Mouse (Mus musculus) limb, embryonic 12.5 days (tissue): Measurements from ENCODE around the gene Kdm5b. TPM values are rescaled to one million over a fixed set of nuclear protein-coding genes. Genes with fewer than 3 reads are reported as not detected.

ENCODE experiments used
- ATAC-seq: fragments of 200-750 bp; cut with Nextera tagmentation; 2 replicates; pipeline ENCODE4 v1.8.0; 2017; ENCODE audit warnings: low read depth, moderate TSS enrichment; ENCODE audit not compliant: insufficient number of reproducible peaks, insufficient read depth, low FRiP score, low TSS enrichment
- H3K27ac ChIP-seq: fragments of 300-500 bp; sonication (generic); 2 replicates; pipeline ENCODE4 v1.5.1; 2016; ENCODE audit warnings: mild to moderate bottlenecking, moderate library complexity
- H3K27me3 ChIP-seq: fragments of 300-500 bp; sonication (generic); 2 replicates; pipeline ENCODE4 v1.6.1; 2016; ENCODE audit warnings: mild to moderate bottlenecking, moderate library complexity
- H3K36me3 ChIP-seq: fragments of 300-500 bp; sonication (generic); 2 replicates; pipeline ENCODE4 v1.6.1; 2016; ENCODE audit warnings: mild to moderate bottlenecking, moderate library complexity
- H3K4me1 ChIP-seq: fragments of 300-500 bp; sonication (generic); replicated peaks from 2 replicates; pipeline ENCODE4 v1.6.1; 2016
- H3K4me2 ChIP-seq: fragments of 300-500 bp; sonication (generic); 2 replicates; pipeline ENCODE4 v1.6.1; 2016; ENCODE audit warnings: mild to moderate bottlenecking, moderate library complexity
- H3K4me3 ChIP-seq: fragments of 300-500 bp; sonication (generic); replicated peaks from 2 replicates; pipeline ENCODE4 v1.5.1; 2016; ENCODE audit warnings: mild to moderate bottlenecking
- H3K9ac ChIP-seq: fragments of 300-500 bp; sonication (generic); replicated peaks from 2 replicates; pipeline ENCODE4 v1.6.1; 2016; ENCODE audit warnings: mild to moderate bottlenecking, moderate library complexity
- H3K9me3 ChIP-seq: fragments of 300-500 bp; sonication (generic); 2 replicates; pipeline ENCODE4 v1.6.1; 2016; ENCODE audit warnings: mild to moderate bottlenecking, moderate library complexity
- WGBS: fragments of 180-500 bp; shearing (Covaris S2); methylation state at CpG from one replicate; pipeline ENCODE4 v1.1.7; 2016; 5-methylcytosine and 5-hydroxymethylcytosine counted together
- polyA plus RNA-seq: library from polyadenylated mRNA; unstranded; fragments of >200 nt; fragmentation: Nextera tagmentation; extraction: Ambion mirVana; gene quantifications from 2 replicates; pipeline ENCODE4 v1.2.1, GENCODE M21; 2016

Kdm5b gene
- polyA plus RNA-seq, 1 experiment from 2014 or later: 111 TPM

- no peak overlapping the region for H3K4me3 ChIP-seq
- H3K9me3 ChIP-seq: no peaks in the 10 kb centered on the region
- H3K36me3 ChIP-seq: no peaks in the 10 kb centered on the region
- ATAC-seq: no peak
- H3K4me1 ChIP-seq: peaks cover 11% of the 10 kb centered on the region
- no peaks in the 10 kb centered on the region for H3K27me3 ChIP-seq
- H3K9ac ChIP-seq: no peak overlapping the region
- H3K4me2 ChIP-seq: no peak overlapping the region
- no peak overlapping the region for H3K27ac ChIP-seq
- WGBS: 80% methylated on average over 3 of the region's 3 CpGs
Measured at GRCm38 (mm10) chr1:134551869-134552268, 8.1 kb upstream of the Kdm5b start.

- Histone ChIP-seq H3K27ac (no peak overlapping the region), H3K4me2 (no peak overlapping the region), H3K4me3 (no peak overlapping the region), H3K9ac (no peak overlapping the region), H3K36me3 (no peaks in the 10 kb centered on the region), H3K4me1 (peaks cover 15% of the 10 kb centered on the region), H3K9me3 (no peaks in the 10 kb centered on the region), H3K27me3 (no peaks in the 10 kb centered on the region)
- 66% methylated on average over 3 of the region's 3 CpGs for WGBS
- no peak for ATAC-seq
Measured at GRCm38 (mm10) chr1:134552396-134552795, 7.6 kb upstream of the Kdm5b start.

GRCm38 (mm10) chr1:134555240-134555870 lies 4.6 kb upstream of the Kdm5b start:
- 19% methylated on average over 13 of the region's 13 CpGs for WGBS
- no peak for ATAC-seq
- Histone ChIP-seq H3K4me1 (peaks cover 20% of the 10 kb centered on the region), H3K36me3 (no peaks in the 10 kb centered on the region), H3K27me3 (no peaks in the 10 kb centered on the region), H3K4me3 (peak overlapping the region; percentile 61), H3K27ac (peak overlapping the region; percentile 94), H3K4me2 (peak overlapping the region; percentile 88), H3K9ac (peak overlapping the region; percentile 79; the same call in 1 of the 2 replicates), H3K9me3 (no peaks in the 10 kb centered on the region)

- H3K4me3 ChIP-seq: peak overlapping the region; percentile 61
- H3K9ac ChIP-seq: peak overlapping the region; percentile 79
- H3K27me3 ChIP-seq: no peaks in the 10 kb centered on the region
- ATAC-seq: peak; percentile 58
- H3K36me3 ChIP-seq: no peaks in the 10 kb centered on the region
- peak overlapping the region; percentile 88 for H3K4me2 ChIP-seq
- no peaks in the 10 kb centered on the region for H3K9me3 ChIP-seq
- H3K27ac ChIP-seq: peak overlapping the region; percentile 94
- peaks cover 20% of the 10 kb centered on the region for H3K4me1 ChIP-seq
- WGBS: under 1% methylated on average over 46 of the region's 46 CpGs
Measured at GRCm38 (mm10) chr1:134555871-134556670, 3.9 kb upstream of the Kdm5b start.

GRCm38 (mm10) chr1:134556671-134557218 lies 3.2 kb upstream of the Kdm5b start:
- ATAC-seq: peak; percentile 96
- Histone ChIP-seq H3K27me3 (no peaks in the 10 kb centered on the region), H3K9me3 (no peaks in the 10 kb centered on the region), H3K27ac (peak overlapping the region; percentile 94), H3K4me1 (peaks cover 20% of the 10 kb centered on the region), H3K36me3 (no peaks in the 10 kb centered on the region), H3K9ac (peak overlapping the region; percentile 79), H3K4me2 (peak overlapping the region; percentile 88), H3K4me3 (peak overlapping the region; percentile 61)
- under 1% methylated on average over 35 of the region's 35 CpGs for WGBS

- Histone ChIP-seq H3K27me3 (no peaks in the 10 kb centered on the region), H3K27ac (no peak overlapping the region), H3K9ac (no peak overlapping the region), H3K4me1 (peaks cover 29% of the 10 kb centered on the region), H3K36me3 (no peaks in the 10 kb centered on the region), H3K4me2 (no peak overlapping the region), H3K9me3 (no peaks in the 10 kb centered on the region), H3K4me3 (no peak overlapping the region)
- WGBS: 62% methylated on average over 5 of the region's 5 CpGs
- ATAC-seq: no peak
Measured at GRCm38 (mm10) chr1:134558511-134558910, 1.5 kb upstream of the Kdm5b start.

GRCm38 (mm10) chr1:134559226-134559625 lies 745 bp upstream of the Kdm5b start:
- no peaks in the 10 kb centered on the region for H3K36me3 ChIP-seq
- WGBS: 74% methylated on average over 3 of the region's 3 CpGs
- no peaks in the 10 kb centered on the region for H3K27me3 ChIP-seq
- no peak overlapping the region for H3K9ac ChIP-seq
- no peak for ATAC-seq
- no peak overlapping the region for H3K27ac ChIP-seq
- H3K4me3 ChIP-seq: no peak overlapping the region
- H3K4me1 ChIP-seq: peaks cover 33% of the 10 kb centered on the region
- peak overlapping the region; percentile 63 for H3K4me2 ChIP-seq
- no peaks in the 10 kb centered on the region for H3K9me3 ChIP-seq

- H3K36me3 ChIP-seq: no peaks in the 10 kb centered on the region
- H3K27me3 ChIP-seq: no peaks in the 10 kb centered on the region
- H3K27ac ChIP-seq: peak overlapping the region; percentile 97
- under 1% methylated on average over 45 of the region's 50 CpGs for WGBS
- H3K4me3 ChIP-seq: peak overlapping the region; percentile 100
- peaks cover 36% of the 10 kb centered on the region for H3K4me1 ChIP-seq
- peak overlapping the region; percentile 63 for H3K4me2 ChIP-seq
- peak overlapping the region; percentile 100 for H3K9ac ChIP-seq
- no peak for ATAC-seq
- no peaks in the 10 kb centered on the region for H3K9me3 ChIP-seq
Measured at GRCm38 (mm10) chr1:134560396-134560795, 425 bp downstream of the Kdm5b start.

GRCm38 (mm10) chr1:134560801-134561769 lies 1.1 kb downstream of the Kdm5b start:
- WGBS: under 1% methylated on average over 71 of the region's 76 CpGs
- H3K36me3 ChIP-seq: no peaks in the 10 kb centered on the region
- no peak for ATAC-seq
- peak overlapping the region; percentile 100 for H3K4me3 ChIP-seq
- H3K27me3 ChIP-seq: no peaks in the 10 kb centered on the region
- H3K9me3 ChIP-seq: no peaks in the 10 kb centered on the region
- peak overlapping the region; percentile 100 for H3K9ac ChIP-seq
- H3K4me2 ChIP-seq: peak overlapping the region; percentile 63
- H3K4me1 ChIP-seq: peaks cover 36% of the 10 kb centered on the region
- peak overlapping the region; percentile 97 for H3K27ac ChIP-seq

- Histone ChIP-seq H3K27me3 (no peaks in the 10 kb centered on the region), H3K9me3 (no peaks in the 10 kb centered on the region), H3K4me2 (peak overlapping the region; percentile 63), H3K9ac (peak overlapping the region; percentile 100), H3K4me1 (peaks cover 39% of the 10 kb centered on the region), H3K36me3 (no peaks in the 10 kb centered on the region), H3K27ac (no peak overlapping the region; the same call in 1 of the 2 replicates), H3K4me3 (peak overlapping the region; percentile 100)
- WGBS: 7% methylated on average over 7 of the region's 7 CpGs
- ATAC-seq: no peak
Measured at GRCm38 (mm10) chr1:134561770-134562143, 1.8 kb downstream of the Kdm5b start.
